Mouse (Mus musculus) gastrocnemius, postnatal 10 days (tissue): ENCODE results near the gene Slfnl1. TPM values are rescaled to one million over a fixed set of nuclear protein-coding genes. Genes with fewer than 3 reads are reported as not detected.
A peak's percentile ranks its signal among the peaks of the same experiment; 100 is the strongest.

Source experiments
- DNase-seq: peaks from one replicate; pipeline ENCODE4 v3.0.0; 2021; ENCODE audit warnings: mixed read lengths
- long read RNA-seq, 2 experiments: library from polyadenylated mRNA; stranded (forward); transcript quantifications; one replicate each; pipeline ENCODE4 v2.0.0; 2021
- total RNA-seq, 2 experiments: library from RNA; stranded (reverse); gene quantifications; 2 replicates each; pipeline ENCODE4 v1.2.3; 2021

Gene Slfnl1
- total RNA-seq = under 1 TPM in 1 of 2 experiments, not detected in 1; 0.21 TPM
- long read RNA-seq, experiment 1 = 0 reads
- long read RNA-seq, experiment 2 = 0 reads

- no peak for DNase-seq
Measured at GRCm38 (mm10) chr4:120531986-120532385, at the start of gene Slfnl1. Slfnl1 (plus strand) TSS chr4:120532231.

DNA sequence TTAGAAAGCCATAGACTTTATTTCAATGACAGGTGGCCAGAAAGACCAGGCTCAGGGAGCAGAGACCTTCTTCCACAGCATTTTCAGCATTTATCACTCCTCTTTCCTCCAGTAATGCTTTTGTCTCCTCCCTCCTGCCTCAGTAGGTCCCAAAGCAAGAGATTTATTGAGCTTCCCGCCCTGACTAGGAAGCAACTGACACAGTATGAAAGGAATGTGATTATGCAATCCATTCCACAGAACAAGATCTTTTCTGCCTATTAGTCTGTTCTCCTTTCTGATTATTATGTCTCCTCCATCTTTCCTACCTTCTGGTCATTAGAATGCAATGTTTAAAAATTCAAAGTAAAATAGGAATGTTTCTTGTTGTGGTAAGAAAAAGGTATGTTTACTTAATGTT, 44.3 kb upstream of the Slfnl1 start:
- no peak for DNase-seq

DNA sequence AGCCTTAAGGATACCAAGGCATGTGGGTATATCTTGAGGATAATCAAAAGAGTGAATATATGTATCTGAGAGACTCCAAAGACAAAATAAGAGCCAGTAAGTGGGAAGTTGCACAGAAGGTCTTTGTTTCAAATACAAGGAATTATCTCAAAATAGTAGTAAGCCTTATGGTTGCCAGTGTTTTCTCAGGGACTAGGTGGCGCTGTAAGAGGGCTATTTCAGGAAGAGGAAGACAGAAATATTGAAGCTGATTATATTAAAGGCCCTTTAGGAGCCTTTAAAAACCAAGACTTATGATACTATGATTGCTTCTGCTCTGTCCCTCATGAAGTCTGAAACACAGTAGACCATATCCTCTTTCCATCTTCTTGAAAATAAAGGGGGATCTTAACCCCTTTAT, 25.1 kb upstream of the Slfnl1 start:
- DNase-seq = no peak

DNA sequence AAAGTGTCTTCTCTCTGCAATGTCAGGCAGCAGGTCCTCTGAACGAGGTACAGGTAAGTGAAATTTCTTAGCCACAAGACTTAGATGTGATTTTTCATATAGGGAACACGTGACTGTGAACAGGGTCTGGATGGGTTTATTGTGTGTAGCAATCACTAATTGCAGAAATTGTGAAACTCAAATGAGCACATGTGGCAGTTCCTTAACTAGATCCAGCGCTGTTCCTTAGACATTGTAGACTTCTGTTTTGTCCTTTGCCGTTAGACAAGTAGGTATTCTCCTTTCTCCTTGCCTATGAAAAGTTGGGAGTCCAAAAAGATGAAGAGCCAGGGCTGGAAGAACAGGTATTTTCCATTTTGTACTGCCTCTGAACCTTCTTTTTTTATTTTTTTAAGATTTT, 20.8 kb upstream of the Slfnl1 start:
- DNase-seq = no peak

DNA sequence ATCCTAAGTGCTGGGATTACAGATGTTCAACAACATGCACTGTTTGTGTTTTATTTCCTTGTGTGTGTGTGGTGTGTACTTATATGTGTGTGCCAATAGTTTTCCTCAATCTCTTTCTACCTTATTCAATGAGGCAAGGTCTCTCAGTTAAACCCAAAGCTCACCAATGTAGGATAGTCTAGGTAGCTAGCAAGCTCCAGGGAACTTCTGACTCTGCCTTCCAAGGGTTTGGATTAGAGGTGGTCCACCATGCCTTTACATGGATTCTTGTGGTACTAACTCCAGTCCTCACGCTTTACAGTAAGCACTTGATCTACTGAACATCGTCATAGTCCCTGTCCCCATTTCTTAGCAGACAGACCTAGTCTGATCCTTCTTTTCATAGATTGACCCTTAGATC, 17.7 kb upstream of the Slfnl1 start:
- no peak for DNase-seq

DNA sequence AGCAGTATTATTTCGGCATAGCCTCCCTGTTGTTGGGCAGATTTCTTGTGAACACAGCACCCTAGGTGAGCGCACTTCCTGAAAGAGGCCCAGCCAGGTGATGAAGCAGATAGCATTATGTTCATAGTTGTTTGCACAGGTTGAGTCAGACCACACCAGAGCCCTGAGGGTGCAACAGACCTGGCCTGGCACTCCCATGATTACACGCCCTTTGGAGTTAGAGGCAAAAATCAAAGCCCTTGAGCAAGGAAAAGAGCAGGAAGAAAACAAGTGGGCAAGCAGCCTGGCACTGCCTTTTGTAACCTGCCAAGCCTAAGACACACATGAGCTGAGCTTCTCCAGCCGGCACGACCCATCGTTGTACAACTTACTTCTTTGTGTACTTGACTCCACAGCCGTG, 15.5 kb upstream of the Slfnl1 start:
- no peak for DNase-seq

GRCm38 (mm10) chr4:120516907-120517306, 15.1 kb upstream of the Slfnl1 start:
- no peak for DNase-seq

DNA sequence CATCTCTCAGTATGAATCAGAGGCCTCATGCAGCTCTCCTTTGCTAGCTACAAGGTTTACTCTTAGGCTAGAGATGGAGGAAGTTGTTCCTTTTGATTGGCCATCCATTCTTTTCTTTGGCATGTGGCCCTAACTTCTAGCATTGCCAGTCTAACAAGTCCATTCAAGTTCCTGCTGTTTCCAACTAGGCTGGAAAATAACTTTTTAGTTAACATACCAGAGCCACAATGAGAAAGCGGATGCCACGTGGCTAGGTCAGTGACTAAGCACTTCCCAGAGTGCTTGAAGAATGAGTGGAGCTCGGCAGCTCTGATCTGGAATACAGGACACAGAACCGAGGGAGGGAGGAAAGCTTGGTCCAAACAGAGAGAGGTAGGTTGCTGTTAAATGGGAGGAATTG, 14.7 kb upstream of the Slfnl1 start:
- DNase-seq = no peak

- DNase-seq = no peak
Measured at GRCm38 (mm10) chr4:120521761-120522160, 10.3 kb upstream of the Slfnl1 start.

- DNase-seq = no peak
Measured at GRCm38 (mm10) chr4:120522351-120522750, 9.7 kb upstream of the Slfnl1 start.

DNA sequence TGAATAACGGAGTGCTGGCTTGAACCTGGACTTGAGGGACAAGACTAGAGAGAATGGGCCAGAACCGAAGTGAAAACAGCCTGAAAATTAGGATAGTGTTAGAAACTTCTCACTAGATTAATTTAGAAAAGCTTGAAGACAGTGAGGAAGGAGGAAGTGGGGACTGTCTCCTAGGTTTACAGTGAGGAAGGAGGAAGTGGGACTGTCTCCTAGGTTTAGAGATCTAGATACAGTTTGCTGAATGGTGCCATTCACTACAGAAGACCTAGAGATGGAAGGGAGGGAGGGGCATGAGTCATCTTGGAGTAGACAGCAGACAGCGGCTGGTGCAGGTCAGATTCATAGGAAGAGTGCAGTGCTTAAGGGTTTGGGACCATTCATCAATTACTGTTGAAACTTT, 8.9 kb upstream of the Slfnl1 start:
- no peak for DNase-seq

GRCm38 (mm10) chr4:120528171-120528570, 3.9 kb upstream of the Slfnl1 start:
- DNase-seq = no peak

DNA sequence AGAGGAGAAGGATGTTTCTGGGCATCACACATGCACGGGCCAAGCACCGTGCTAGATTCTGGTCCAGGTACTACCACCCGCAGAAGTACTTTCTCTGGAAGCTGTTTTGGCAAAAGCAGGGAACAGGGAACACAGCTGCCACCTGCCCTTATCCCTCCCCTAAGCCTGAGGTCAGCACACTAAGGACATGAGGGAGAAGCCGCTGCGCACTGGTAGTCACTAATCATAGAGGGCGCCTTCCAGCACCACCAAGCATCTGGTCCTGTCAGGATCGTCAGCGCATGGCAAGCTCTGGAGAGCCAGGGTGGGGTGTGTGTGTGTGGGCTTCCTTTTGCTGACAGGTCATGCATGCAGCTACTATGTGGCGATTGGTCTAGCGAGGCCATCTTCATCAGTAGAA, 6.6 kb downstream of the Slfnl1 start:
- no peak for DNase-seq

GRCm38 (mm10) chr4:120544896-120545295, 12.9 kb downstream of the Slfnl1 start:
- no peak for DNase-seq

GRCm38 (mm10) chr4:120556592-120556991, 24.6 kb downstream of the Slfnl1 start:
- no peak for DNase-seq

- no peak for DNase-seq
Measured at GRCm38 (mm10) chr4:120565726-120566125, 33.7 kb downstream of the Slfnl1 start.

DNA sequence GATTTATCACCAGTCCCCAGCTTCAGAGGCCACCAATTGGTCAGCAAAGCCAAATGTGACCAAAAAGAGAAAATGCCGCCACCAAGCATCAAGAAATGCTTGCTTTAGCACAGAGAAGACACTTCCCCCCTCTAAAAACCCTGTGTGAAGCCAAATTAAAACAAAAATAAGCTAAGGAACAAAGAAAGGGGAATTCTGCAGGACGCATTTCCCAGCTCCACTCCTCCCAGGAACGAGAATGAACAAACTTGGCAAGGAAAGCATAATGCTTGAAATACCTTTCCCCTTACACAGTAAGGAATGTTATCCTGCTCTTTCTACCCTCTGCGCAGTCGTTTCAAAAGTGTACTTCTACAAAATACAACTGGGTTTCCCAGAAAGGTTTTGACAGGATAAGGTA, 36.0 kb downstream of the Slfnl1 start:
- DNase-seq = no peak

DNA sequence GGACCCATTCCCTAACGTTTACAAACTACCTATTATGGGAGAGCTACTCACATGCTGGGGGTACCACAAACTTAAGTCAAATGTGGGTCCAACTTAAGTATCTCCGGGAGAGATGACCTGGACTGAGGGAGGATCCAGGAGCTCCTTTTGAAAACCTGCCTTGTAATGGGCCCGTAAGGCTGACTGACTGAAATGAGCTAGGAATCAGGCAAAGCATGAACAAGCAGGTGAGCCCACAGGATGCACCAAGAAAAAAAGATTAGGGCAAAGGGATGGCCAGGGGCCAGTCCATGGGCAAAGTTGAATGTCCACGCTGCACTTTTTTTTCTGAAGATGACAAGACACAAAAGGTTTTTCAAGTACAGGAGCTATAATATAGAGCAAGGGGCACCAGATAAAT, 37.0 kb downstream of the Slfnl1 start:
- DNase-seq = no peak

DNA sequence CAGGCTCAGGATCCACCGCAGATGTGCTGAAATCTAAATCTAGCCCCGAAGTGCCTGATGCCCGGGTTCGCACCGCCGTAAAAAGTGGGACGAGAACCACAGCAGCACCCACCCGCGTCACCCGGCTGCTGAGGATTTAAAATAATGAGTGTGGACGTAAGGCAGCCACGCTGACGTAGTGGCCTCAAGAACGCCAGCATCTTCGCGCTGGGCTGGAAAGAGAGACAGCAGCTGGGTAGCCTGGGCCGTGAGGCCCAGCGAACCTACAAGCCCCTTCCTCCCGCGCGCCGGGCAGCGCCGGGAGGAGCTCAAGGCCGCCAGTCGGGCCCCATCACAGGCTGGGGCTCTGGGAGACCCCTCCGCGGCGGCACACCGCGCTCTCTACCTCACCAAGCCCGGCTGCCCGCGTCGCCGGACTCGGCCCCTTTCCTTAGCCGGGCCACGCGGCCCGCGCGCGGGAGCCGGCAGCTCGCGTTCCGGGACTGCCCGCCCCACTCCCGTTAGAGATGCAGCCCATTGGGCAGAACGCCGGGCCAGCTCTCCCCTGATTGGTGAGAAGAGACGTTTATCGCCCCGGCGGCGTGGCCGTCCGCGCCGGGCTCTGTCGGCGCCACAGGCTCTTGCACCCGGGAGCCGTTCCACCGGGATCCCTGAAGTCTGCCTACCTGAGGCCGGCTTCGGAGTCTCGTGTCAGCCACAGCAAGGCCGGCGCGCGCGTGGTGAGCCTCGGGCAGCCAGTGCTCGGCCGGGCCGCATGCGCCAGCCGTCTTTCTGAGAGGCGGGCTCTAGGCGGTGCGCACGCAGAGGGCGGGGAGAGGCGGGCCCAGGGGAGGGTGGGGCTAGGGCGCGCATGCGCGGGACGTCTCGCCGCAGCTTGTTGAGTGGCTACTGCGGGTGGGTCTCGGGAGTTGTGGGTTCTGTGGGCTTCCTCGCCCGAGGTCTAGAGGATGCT, 37.7 kb downstream of the Slfnl1 start, which contains the start of gene Ctps:
Gene Ctps (minus strand): TSS at position 791 of the 952 bp plus-strand sequence.
- DNase-seq = peak; percentile 96

DNA sequence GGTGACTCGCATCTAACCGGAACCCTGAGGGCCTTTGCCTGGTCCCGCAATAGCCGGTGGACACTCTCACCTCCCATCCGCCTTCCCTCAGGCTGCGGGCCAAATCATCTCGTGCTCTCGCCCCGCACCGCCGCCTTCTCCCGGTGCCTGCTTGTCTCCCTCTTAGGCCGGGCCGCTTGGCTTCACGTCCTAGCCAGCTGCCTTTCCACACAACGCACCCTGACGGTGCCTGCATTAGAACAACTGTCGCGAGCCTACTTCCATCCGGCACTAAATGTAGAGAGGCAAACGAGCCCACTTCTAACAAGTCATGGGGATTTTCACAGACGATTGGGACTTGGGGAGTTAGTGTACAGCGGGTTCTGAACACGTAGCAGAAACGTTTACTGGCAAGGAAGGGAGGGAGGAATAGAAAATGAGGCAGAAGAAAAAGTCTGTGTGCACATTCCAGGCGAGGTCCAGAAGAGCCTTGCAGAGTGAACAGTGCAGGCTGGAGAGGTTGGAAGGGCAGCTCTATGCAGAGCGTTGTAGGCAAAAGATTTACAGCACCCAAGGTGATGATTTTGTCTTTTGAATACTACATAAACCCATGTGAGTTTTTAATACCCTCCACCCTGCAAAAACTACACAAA, 38.5 kb downstream of the Slfnl1 start:
- no peak for DNase-seq

GRCm38 (mm10) chr4:120571070-120571464, 39.0 kb downstream of the Slfnl1 start:
- DNase-seq = no peak

- DNase-seq = no peak
Measured at GRCm38 (mm10) chr4:120571691-120572090, 39.7 kb downstream of the Slfnl1 start.

DNA sequence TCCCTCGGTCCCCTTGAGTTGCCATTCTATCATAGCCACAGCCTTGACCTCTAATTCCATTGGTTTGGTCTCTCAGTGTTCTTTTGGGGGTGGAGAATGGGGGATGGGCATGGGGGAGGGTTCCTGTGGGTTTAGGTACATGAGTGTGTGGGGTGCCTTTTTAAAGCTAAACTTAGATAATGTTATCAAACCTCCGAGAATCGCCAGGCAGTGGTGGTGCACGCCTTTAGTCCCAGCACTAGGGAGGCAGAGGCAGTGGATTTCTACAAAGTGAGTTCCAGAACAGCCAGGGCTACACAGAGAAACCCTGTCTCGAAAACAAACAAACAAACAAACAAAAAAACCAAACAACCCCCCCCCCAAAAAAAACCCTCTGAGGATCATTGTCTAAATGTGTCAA, 48.9 kb downstream of the Slfnl1 start:
- DNase-seq = no peak

DNA sequence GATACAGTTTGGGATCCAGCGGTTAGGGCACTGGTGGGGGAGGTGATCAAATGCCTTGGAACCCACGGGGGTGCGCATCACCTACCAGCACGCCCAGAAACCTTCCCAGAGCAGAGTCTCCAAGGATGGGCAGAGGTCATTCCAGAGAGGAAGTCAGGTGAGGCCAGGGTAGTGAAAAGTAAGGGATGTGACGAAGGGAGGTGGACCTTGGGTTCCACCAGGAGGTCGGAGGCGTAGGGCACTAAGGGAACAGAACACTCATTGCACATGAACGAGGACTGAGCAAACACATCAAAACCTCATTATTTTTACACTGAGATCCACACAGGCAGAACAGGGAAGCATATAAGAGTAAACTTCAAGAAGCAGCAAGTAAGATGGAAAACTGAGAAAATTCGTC, 49.7 kb downstream of the Slfnl1 start:
- DNase-seq = no peak
